Mouse (Mus musculus) left cerebral cortex, postnatal 36 days (tissue): ENCODE results near the gene Etl4. TPM values are rescaled to one million over a fixed set of nuclear protein-coding genes. Genes with fewer than 3 reads are reported as not detected.

Experiments used
- DNase-seq, 2 experiments: peaks; one replicate each; pipeline ENCODE4 v3.0.0; 2021 to 2022; ENCODE audit warnings: low spot score in 2 of 2, mixed read lengths in 1 of 2
- intact Hi-C: fragments of 180-260 bp; cut with DNase I; formaldehyde crosslinking; loops from one replicate; pipeline ENCODE4 v1.15.1; 2025
- total RNA-seq, 2 experiments: library from RNA; stranded (reverse); gene quantifications; 2 replicates each; pipeline ENCODE4 v1.2.3; 2021

The Etl4 gene
- total RNA-seq = 100 to 1,000 TPM; 138 to 153 TPM

DNA sequence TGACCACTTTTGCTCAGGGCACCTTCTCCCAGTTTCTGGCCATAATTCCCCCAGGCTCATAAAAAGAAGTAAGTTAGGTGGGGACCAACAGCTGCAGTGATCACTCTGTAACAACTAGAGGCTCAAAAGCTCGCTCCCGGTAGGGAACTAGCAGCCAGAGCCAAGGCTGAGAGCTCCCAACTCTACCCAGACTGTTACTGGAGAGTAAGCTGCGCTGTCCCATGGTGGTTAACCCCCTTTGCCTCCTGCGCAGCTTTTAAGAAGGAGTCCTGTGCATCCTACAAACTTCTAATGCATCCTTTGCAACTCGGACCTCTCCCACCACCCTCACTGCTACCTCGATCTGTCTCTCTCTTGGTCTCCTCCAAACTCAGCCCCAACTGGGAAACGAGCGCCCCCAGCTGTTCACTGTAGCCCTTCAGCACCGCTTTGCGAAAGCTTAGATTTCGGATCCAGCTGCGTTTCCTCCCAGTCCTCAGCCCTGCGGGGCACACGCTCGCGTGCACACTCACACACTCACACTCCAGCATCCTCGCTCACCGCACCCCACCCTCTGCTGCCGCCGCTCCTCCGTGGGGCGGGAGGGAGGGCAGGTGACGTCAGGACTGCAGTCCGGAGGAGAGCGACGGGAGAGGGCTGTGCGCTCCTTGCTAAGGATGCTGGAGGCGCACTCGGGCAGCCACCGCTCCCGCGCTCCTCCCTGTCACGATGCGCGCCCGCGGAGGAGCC is at the start of gene Etl4:
Gene Etl4, plus strand, starts transcription at position 610 of the 729 bp plus-strand sequence.
- intact Hi-C loops = loop anchor here (2.0 kb wide), 2 partner anchors 73 to 193 kb away; no protein-coding TSS in a partner anchor

DNA sequence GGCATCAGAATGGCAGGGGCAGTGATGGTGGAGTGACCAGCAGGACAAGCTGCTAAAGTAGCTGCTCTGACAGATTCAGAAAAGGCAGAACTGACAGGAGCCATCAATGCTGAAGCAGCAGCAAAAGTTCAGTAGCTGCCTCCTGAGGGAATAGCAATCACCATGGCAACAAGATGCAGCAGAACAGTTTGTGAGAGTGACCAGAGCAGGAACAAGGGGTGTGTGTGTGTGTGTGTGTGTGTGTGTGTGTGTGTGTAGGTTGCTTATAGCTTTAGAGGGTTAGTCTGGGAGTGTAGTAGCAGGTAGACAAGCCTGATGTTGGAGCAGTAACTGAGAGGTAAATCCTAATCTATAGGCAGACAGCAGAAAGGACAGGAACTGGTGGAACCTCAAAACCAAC is 40.4 kb upstream of the Etl4 start:
- intact Hi-C loops = no loop called here

More for the DNA sequence above, at the start of gene Etl4:
- peak; percentile 78 to 83 for DNase-seq

DNA sequence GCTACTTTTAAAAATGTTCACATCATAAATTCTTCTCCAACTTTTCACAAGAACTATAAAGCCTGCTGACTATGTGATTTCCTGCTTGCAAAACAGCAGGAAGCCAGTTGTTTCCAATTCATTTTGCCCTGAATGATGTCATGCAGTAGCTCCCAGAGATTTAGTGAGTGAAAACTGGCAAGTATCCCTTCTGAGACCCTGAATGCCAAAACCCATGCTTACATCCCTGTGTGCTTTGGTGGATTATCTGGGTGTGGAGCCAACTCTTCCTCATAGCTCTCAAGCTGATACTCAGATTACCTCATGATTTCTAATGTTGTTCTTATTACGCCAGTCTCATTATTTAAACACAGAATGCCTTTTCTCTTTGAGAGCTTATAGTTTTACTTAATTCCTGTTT is 37.7 kb upstream of the Etl4 start:
- intact Hi-C loops = no loop called here
- DNase-seq = no peak

More for the DNA sequence above, 40.4 kb upstream of the Etl4 start:
- DNase-seq = no peak

DNA sequence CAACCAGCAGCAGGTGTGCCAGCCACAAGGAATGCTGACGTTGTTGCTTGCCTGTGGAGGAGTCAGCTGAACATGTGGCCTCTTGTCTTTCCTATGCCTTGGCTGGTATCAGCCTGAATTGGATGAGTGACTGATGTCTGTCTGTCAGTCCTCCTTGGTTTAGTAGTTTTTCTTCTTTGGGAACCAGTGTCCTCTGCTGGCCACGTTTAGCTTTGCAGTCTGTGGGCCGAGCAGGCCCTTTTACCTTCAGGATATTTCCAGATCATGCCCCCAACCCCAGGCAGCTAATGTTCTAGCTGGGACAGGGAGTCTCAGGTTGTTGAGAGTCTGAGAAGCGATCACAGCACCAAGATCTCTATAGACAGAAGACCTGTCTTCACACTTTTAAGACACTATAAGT is 18.7 kb upstream of the Etl4 start:
- no peak for DNase-seq
- intact Hi-C loops = no loop called here

DNA sequence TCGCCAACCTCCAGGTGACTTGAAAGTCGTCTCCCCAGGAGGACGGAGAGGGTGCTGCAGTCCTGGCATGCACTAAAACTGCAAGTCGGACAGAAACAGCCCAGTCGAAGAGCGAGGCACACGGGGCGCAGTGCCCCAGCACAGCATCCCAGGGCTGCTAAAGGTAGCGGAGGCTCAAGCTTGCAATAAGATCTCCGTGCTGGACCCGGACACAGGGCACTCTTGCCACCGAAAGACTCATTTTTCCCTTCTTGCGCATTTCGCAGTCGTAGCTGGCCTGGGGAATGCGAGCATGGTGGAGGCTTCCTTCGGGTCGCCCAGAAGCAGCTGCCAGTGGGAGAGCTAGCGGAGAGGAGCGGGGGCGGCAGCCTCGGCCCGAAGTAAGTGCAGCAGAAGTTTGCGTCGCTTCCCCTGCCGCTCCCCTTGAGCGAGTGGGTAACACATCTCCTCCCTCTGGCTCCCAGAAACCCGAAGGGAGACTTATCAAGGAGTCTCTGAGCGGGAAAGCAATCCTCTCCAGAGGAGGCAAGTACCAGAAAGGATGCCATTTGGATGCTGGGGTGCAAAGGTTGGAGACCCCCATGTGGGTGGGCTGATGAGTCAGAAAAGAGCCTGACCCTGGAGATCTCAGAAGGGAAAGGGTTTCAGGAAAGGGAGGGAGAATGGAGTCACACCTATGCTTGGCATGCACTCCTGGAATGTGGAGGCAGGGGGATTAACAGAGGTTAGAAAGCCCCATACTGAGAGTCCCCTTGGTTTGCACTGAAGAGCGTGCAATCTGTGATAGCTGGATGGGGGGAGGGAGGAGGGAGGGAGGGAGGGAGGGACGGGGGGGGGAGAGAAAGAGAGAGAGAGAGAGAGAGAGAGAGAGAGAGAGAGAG is 560 bp downstream of the Etl4 start:
- intact Hi-C loops = loop anchor here (2.0 to 10.0 kb wide), 3 partner anchors 73 to 205 kb away; no protein-coding TSS in a partner anchor
- DNase-seq = peak; percentile 61 to 79

DNA sequence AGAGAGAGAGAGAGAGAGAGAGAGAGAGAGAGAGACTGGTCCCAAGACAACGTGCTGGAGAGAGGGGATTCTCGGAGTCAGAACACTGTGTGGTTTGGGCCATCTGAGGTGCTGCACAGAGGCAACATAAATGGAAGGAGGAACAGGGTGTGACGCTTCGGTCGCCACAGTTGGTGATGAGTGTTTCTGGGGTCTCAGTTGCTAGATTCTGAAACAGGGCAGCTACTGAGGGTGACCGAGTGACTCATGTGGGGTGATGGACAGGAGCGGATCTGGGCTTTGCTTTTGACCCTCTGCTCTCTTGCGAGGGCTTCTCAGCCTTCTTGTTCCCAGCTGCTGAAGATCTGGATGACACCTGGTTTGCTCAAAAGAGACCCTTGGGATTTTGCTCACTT is 1.2 kb downstream of the Etl4 start:
- intact Hi-C loops = loop anchor here (10.0 kb wide), 1 partner anchor 204 kb away; no protein-coding TSS in a partner anchor
- DNase-seq = peak in 1 of 2 experiments; percentile 15

DNA sequence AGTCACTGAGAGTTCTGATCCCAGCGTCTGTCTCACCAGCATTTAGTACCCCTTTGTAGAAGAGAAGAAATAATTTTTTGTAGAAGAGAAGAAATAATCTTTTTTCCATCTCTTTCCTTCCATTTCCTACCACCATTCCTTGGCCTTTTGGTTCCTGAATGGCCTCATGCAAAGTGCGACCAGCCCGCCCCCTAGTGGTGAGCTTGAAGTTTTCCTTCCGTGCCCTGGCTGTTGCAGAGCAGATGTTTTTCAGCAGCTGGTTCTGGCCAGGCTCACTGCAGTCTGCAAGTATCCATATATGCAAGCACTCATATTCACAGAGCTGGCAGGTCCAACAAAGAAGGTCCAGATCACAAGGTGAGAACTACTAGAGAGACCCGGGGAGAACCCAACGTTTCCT is 9.6 kb downstream of the Etl4 start:
- intact Hi-C loops = loop anchor here (10.0 kb wide), 1 partner anchor 196 kb away; no protein-coding TSS in a partner anchor
- DNase-seq = no peak

DNA sequence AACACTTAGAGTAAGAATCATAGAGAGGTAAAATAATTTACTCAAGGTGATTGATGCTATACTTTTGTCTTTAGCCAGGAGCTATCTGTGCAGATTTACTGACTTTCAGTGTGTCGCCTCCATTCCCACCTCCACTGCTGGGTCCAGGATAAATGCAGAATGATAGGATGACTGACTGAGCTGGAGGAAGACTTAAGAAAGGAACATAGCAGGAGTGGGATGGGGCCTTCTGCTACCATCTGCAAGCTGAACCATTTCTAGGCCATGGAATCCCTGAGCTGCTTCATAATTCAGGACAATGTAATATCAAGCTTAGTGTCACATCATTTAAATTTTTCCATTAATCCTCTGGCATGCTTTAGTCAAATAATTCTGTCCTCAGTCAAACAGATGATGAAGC is 20.4 kb downstream of the Etl4 start:
- intact Hi-C loops = no loop called here
- DNase-seq = no peak

DNA sequence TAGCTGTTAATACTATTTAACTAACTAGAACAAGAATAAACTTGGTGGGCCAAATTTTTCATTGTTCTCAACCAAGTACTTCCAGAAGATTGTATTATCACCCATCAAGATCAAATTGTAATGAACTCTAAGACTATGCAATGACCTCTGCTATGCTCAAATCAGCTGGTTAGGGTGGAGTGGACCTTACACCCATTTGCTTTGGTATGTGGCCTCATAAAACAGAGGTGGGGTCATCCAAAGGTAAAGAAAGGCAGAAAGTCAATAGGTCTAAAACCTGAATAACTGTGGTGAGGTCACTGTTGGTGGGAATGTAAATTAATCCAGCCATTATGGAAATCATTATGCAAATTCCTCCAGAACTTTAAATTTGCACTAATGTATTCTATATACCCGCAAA is 24.3 kb downstream of the Etl4 start:
- intact Hi-C loops = no loop called here
- no peak for DNase-seq

DNA sequence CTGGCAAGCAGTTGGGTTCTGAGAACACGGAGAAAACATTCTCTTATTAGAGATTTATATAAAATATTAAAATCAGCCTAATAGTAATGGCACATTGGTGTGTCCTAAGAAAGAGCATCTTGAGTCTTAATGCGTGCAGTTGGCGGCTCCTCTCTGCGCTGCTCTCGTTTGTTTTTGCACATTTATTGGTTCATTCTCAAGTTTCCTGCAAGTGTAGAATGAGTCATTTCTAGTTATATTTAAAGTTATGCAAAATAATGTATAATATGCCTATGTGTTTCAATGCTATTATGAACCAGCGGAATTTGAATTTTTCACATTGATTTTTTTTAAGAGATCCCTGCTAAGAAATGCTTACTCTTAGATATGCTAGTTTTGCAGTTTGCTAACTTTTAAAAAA is 35.6 kb downstream of the Etl4 start:
- no peak for DNase-seq
- intact Hi-C loops = no loop called here

DNA sequence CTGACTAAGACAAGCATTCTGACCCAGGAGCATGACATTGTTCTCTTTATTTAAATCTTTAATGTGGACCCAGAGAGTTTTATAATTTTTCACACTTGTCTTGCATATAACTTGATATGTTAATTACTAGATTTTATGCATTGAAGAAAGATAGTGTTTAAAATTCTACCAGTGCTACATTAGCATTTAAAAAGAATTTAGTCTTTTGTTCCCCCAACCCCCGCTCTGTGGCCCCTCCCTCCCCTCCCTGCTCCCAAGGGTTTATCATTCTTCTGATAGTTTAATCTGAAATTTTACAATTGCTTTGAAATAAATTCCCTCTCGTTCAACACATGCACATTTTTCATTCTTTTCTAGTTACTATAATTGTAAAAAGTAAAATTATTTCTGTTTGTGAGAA is 43.4 kb downstream of the Etl4 start:
- intact Hi-C loops = no loop called here
- DNase-seq = no peak

DNA sequence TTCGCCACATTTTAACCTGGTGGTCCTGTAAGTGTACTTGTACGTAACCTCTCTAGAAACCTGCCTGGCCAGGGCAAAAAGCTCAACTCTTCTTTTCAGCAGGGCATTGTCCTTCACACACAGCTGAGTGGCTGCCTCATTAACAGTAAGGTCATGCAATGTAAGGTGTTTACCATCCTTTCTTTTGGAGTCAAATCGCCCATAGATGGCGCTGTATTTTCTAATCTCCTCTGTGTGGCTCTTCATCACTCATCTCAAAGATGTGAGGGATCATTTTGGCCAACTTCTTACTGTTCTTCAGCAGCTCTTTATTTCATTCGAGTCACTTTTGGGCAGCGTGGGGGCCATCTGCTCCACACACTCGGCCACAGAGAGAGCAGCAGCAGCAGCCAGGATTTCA is 56.9 kb downstream of the Etl4 start:
- DNase-seq = no peak
- intact Hi-C loops = no loop called here

DNA sequence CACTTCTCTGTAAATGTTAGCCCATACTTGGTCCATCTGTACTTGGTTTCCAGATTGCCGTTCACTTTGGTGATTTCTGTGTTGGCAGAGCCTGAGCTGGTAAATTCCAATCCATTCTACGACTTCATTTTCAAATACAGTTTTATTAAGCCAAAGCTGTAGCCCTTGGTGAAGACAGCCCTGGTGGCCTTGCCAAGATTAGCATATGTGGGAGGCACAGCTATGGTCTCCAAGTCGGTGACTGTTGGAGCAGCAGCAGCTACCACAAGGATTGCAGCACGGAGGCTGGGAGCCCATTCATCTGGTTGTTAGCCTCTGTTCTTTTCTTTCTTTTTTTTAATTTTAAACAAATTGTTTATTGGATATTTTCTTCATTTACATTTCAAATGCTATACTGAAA is 128.1 kb downstream of the Etl4 start:
- DNase-seq = peak in 1 of 2 experiments; percentile 14
- intact Hi-C loops = no loop called here

DNA sequence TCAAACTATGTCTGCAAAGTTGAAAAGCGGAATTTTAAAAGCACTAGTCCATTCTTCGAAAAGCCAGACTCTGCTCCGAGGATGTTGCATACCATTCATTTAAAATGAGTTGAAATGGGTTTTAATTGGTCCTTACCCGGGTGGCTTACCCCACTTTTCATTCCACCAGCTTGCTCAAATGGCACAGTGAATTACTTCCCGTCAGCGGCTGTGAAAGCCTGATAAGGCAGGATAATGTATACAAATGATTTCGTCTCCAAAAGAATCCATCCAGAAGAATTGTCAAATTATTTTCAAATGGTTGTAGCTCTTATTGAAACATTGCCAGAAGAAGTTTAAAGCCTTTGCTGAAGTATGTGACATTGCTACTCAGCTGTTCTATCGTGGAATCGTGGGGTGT is 162.8 kb downstream of the Etl4 start:
- intact Hi-C loops = no loop called here
- no peak for DNase-seq

DNA sequence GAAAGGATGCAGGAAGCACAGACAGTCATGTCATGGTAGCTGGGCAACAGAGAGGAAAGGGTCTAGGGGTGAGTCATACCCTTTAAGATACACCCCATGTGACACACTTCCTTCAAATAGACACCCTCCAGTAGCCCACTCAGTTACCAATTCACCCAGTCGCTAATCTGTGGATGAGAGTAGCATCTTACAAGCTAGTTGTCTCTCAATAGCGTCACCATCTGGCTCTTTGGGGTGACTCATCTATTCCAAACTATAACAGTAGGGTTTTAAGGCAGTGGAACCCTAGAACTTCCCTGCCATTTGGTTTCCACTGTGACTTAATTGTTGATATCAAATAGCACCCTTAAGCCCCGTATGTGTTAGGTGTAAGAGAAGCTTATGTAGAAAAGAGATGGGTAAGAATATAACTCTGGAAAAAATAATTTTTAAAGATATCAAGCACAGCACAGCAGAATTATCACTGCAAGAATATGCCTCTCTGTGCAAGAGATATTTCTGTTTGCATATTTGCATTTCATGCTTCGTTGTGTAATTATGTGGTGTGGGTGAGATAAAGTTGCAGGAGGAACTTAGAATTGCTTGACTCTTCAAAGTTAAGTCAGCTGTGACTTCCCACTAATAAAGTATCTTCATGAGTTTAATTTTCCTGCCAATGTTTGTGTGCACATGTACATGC is 166.7 kb downstream of the Etl4 start:
- intact Hi-C loops = no loop called here
- no peak for DNase-seq

DNA sequence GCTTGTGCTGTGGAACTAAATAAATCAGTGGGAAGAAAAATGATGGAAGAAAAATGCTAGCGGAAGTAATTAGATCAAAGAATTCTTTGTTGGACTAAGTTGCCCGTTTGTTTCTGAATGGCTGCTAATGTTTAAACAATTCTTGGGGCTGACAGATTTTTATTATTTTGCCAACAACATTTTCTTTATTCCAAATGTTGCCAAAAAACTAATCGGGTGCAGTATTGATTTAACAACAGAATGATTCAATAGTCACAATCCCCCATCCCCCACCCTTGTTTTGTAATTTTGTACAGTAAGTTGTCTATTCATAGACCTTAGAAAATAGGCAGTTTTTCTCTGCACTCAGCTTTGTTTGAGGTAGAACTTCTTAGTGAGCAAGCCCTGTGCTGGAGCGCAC is 175.2 kb downstream of the Etl4 start:
- no peak for DNase-seq
- intact Hi-C loops = no loop called here

DNA sequence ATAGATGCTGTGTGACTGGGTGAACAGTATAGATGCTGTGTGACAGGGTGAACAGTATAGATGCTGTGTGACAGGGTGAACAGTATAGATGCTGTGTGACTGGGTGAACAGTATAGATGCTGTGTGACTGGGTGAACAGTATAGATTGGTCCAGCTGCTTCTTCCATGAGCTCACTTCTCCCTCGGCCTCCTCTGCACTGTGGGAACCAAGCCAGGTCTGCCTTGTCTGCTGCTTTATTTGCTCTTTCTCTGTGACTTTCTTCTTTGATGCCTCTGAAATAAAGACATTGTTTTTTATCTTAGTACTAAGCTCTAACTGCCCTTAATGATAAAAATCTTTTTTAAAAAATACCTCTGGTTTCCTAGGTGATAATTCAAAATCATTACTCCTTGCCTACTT is 195.9 kb downstream of the Etl4 start:
- intact Hi-C loops = no loop called here
- DNase-seq = peak; percentile 10 to 11

DNA sequence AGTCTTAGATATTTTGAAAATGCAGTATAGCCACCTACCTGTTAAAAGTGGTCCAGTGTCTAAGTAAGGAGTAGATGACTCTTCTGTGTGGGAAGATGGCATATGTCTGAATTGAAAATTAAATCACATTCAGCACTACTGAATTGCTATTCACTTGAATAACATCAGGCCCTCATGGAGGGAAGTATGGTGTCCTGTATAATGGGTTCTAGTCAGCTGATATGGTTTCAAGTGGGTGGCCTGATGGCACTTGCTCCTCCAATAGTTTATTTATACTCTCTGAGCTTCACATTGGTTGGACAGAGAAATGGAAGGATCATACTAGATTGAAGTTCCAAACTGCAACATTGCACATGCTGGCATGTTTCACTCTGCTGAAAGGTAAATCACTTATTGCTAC is 202.1 kb downstream of the Etl4 start:
- intact Hi-C loops = loop anchor here (10.0 kb wide), 1 partner anchor 197 kb away; no protein-coding TSS in a partner anchor
- DNase-seq = peak; percentile 22 to 24

DNA sequence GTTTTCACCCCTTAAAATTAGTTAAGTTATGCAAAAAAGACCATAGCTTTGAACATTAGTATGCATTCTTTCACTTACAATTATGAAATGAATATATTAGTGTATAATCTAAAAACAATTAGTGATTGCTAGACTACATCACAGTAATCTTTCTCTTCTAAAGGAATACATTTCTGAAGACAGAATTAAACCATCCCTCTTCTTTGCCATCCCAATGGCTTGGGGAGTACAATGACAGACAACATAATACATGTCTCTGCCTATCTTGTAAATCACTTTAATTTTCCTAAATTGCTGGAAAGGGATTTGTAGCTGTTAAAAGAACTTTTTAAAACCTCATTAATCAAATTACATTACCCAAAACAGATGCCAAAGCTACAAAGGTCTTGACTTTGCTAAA is 216.3 kb downstream of the Etl4 start:
- no peak for DNase-seq
- intact Hi-C loops = no loop called here

DNA sequence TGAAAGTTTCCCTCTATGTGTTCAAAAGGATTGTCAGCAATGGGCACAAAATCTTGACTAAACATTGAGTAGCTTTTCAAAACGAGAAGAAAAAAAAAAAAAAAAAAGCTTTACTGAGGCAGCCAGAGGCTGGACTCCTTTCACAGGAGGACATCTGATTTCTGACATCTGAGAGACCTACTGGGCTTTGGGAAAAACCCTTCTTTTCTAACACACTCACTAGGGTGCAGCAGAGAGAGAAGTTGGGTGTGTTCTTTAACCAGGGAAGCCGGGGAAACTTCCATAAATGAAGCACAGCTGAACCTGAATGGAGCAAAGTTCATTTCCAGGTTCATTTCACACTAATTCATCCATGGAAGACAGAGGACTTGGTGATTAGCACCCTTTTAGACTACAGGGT is 222.2 kb downstream of the Etl4 start:
- intact Hi-C loops = no loop called here
- no peak for DNase-seq
